Mouse (Mus musculus) gastrocnemius, postnatal 36 days (tissue): ENCODE measurements around the gene S100a14. TPM values are rescaled to one million over a fixed set of nuclear protein-coding genes. Genes with fewer than 3 reads are reported as not detected.

Experiments
- DNase-seq, 2 experiments: peaks; one replicate each; pipeline ENCODE4 v3.0.0; 2022
- intact Hi-C: fragments of 180-260 bp; cut with DNase I; formaldehyde crosslinking; loops from one replicate; pipeline ENCODE4 v1.15.1; 2025
- total RNA-seq, 2 experiments: library from RNA; stranded (reverse); gene quantifications; 2 replicates each; pipeline ENCODE4 v1.2.3; 2021

The S100a14 gene
- total RNA-seq, 2 experiments from 2014 or later: 0.30 TPM; not detected in 1

DNA sequence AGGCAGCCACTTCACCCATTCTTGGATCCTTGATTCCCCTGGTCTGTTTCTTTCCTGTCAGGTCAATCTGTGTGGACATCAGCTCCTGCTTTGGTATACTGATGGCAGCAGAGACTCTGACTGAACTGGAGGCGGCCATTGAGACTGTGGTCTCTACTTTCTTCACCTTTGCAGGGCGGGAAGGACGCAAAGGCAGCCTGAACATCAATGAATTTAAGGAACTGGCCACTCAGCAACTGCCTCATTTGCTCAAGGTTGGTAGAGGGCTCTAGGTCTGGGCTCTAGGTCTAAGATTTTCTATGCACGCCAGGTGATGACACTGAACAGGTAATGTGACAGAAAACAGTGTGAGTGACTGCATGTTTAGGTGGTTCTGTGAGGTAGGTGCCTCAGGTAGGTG, 10.9 kb upstream of the S100a14 start:
- no peak for DNase-seq
- intact Hi-C loops: no loop called here

DNA sequence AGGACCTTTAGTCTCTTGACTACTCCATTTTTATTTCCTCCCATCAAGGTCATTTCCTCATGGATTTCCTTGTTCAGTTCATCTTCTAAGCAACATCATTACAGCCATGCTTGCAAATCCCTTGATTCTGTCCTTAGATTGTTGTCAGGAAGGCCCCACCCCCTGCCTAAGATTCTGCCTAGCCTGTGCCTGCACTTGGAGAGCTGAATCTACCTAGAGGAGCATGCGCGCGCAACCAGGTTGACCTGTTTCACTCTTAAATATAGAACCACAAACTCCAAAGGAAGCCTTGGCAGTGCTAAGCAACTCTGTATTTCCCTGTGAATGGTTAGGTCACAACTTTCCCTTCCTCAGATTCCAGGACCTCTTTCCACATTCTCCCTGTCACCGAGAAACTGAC, 8.9 kb upstream of the S100a14 start:
- no peak for DNase-seq
- intact Hi-C loops: no loop called here

DNA sequence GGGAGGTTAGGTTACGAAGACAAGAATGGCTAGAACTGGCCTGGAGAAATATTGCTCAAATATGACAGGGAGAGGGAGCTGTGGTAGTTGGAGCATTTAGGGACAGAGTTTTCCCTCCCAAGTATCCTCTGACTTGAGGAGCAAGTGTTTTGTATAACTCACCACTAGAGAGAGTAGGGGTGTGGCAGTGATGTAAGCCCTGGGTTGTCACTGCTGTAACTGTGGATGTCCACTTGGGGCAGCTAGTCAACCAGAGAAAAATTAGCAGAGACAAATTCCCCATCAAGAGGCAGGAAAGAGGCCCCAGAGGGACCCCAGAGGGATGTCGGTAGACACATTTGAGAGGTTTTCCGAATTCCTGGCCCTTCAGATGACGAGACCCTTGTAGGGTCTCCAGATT, 1.2 kb upstream of the S100a14 start:
- DNase-seq: peak in 1 of 2 experiments; percentile 43
- intact Hi-C loops: loop anchor here (2.0 kb wide), 1 partner anchor 89 kb away; no protein-coding TSS in a partner anchor

DNA sequence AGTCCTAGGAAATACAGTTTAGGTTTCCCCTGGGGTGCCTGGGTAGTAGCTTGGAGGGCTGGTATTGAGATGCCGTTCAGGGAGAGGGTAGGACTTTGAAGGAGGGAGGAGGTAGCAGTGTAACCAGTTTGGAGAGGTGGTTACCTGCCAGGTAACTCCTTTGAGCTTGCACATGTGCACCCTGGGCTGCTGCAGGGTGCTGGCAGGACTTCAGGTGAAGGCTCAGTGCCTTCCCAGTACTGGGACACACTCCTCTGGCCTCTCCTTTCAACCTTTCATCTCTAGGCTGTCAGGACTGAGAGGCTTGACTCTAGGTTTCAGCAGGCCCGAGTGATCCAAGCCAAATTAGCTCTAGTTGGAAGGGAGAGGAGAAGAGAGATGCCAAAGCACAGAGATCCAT, 580 bp upstream of the S100a14 start:
- no peak for DNase-seq
- intact Hi-C loops: no loop called here

DNA sequence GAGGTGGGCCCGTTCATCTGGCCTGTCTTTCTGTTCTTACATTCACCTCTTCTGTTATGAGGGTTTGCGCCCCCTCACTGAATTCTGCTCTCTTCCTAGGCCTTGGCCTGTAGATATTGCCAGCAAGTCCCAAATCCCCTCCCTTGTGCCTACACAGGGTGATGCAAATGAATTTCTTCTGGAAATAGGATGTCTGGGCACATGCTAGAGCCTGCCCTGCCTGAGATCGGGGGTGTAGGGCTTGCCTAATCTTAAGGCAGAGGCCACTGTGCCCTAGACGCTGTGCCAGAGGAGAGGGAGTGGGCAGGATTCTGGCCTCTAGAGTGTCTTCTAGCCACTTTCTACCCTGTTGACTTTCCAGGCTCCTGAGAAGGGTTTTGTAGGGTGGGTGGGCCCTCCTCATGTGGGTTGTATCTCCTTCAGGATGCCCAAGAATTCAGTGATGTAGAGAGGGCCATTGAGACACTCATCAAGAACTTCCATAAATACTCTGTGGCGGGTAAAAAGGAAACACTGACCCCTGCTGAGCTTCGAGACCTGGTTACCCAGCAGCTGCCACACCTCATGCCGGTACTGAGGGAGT, 726 bp downstream of the S100a14 start:
- intact Hi-C loops: no loop called here
- no peak for DNase-seq

DNA sequence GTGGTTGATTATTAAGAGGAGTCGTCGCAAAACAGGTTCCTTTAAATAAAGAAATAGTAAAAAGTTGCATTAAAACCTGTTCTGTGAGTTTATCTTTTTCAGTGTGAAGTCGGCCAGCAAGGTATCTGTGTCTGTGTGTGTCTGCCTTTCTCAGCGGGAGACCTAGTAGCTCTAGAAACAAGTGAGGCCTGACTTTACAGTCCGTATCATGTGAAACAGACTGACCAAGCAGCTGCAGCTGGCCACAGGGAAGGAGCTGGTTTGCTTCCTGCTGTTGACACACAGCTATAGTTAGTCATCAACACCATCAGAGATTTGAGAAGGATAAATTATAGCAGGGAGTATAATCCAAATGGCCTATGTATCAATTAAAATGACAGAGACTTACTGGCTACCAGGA, 5.1 kb downstream of the S100a14 start:
- intact Hi-C loops: no loop called here
- DNase-seq: no peak

DNA sequence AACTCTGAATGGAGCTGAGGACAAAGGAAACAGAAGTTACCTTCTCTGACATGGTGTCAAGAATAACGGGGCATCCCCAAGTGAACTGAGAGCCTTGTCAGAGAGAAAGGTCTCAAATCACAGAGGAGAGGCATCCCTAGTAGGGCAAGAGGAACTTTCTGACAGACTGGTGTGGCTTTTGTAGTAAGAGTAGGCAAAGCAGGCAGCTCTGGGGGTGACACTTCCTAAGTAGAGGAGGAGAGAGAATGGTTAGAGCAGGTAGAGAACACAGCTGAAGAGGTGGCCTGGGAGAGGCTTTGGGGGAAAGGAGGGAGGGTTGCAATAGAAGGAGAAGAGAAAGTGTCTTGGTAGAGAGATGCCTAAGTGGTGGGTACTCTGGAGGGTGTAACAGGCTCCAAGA, 8.8 kb downstream of the S100a14 start:
- intact Hi-C loops: no loop called here
- no peak for DNase-seq

DNA sequence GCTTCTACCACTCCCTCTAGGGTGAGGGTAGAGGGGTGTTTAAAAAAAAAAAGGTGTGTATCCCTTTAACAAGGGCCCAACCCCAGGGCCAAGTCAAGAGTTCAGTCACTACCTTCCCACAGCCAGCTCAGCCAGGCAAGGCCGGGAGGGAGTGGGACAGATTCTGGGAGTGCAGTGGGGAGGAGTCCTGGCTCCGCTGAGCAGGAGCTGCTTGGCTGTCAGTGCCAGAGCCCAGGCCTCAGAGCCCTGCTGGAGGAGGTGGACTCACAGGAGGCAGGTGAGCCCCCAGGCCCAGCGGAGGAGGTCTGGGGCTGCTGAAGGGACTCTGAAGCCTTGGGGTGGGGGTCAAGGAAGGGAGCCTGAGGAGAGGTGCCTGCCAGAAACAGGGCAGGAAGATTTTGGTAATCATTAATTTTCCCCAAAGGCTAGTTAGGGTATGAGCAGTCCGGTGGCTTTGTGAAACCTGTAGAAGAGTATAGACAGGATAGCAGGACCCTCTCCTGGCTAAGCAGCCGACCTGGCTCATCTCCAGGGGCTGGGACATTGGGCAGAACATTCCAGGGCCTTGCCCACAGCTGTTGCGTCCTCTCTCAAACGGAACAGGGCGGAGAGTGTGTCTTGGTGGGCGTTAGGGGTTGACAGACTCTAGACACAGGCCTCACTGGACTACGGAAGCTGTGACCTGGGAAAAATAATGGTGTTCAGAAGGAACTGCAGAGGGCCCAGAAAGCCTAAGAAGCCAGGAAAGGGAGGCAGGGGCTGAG, 10.7 kb downstream of the S100a14 start, which contains the start of gene S100a16:
Gene S100a16 (plus strand): TSS at position 114 of the 764 bp plus-strand sequence.
- peak; percentile 69 to 81 for DNase-seq
- intact Hi-C loops: no loop called here

DNA sequence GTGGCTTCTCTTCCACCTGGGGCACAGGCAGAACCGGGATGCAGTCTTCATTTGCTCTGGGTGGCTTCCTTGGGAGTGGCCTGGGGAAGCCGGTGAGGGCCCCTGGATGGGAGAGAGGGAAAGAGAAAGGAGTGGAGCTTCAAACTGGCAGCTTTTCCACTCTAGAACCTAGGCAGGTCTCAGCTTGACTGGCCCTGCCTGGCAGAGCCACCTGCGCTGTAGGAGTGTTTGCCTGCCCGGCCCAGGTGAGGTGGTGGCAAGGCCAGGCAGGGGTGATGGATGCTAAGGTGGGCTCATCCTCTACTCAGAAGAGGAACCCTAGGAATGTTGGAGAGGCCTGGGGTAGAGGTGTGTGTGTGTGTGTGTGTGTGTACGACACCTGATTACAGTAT, 11.2 kb downstream of the S100a14 start:
- no peak for DNase-seq
- intact Hi-C loops: no loop called here

DNA sequence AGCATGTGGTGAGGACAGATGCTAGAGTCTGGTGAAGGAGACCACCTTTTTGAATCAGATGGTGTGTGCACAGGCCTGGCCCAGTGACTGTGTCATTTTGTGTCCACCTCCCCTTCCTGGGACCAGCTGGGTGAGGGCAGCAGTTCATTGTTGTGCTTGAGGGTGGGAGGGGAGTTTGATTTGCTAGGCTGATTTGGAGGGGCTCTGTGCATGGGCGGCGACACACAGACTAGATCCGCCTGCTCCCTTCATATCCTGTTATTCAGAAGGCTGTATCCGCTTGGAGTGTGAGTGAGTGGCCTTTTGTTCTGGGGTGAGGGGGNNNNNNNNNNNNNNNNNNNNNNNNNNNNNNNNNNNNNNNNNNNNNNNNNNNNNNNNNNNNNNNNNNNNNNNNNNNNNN, 14.2 kb downstream of the S100a14 start:
- DNase-seq: no peak
- intact Hi-C loops: loop anchor here (5.0 kb wide), 1 partner anchor 36 kb away; no protein-coding TSS in a partner anchor

DNA sequence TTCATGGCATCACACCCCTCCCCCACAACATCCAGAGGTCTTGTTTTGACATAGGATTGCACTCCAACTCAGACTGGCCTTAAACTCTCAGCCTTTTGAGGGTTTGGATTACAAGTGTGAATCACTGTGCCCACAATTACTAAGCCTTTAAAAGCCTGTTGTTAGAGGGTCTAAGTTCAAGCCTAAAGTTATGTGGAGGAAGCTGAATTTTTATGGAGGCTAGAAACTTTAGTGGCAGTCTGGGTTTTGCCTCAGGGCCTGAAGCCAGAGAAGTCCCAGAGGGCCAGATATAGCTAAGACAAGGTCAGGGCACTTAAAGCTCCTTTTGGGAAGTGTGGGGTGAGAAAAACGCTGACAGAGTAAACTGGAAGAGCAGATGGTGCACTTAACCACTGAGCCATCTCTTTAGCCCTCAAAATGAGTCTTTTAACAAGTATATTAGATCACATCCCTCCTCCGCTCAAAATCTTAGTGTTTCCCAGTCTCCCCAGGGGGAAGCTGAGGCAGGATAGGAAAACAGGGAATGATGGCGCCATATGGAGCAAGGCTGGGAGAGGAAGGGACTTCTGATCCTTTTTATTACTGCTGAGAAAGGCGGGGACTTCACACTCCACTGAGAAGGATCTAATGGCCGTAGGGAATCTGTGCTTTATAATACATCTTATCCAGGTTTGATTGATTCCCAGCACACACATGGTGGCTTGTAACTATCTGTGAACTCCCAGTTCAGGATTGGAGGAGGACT, 23.2 kb downstream of the S100a14 start:
- no peak for DNase-seq
- intact Hi-C loops: no loop called here

DNA sequence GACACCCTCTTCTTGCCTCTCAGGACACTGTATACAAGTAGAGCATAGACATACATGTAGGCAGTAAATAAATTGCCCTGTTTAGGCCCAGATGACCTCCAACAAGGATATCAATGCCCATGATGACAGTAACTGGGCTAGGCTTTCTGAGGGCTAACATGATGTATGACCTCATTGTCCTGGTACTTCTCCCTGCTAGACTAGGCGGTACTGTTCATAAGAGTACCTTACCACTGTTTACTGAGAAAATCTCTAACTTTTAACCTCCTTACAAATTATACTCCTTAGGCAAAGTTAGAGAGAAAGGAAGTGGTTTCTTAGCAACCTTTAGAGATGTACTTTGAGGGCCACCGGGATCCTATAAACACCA, 23.8 kb downstream of the S100a14 start:
- intact Hi-C loops: no loop called here

DNA sequence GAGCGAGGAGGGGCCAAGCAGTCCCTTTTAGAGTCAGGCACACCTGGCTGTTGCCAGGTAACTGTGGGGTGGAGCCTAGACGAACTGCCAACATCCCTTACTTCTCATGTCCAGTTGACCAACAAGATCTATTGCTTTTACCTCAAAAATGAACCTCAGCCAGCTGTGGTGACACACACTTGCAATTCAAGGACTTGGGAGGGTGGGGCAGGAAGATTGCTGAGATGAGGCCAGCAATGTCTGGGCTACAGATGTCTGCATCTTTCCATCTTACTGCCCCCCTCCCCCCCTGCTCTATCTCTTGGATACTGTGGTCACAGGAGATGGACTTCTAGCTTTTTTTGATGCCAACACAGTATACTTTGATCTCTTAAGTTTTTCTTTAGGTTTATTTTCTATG, 25.6 kb downstream of the S100a14 start:
- intact Hi-C loops: no loop called here
- no peak for DNase-seq

More for the DNA sequence above, 23.8 kb downstream of the S100a14 start:
- no peak for DNase-seq

DNA sequence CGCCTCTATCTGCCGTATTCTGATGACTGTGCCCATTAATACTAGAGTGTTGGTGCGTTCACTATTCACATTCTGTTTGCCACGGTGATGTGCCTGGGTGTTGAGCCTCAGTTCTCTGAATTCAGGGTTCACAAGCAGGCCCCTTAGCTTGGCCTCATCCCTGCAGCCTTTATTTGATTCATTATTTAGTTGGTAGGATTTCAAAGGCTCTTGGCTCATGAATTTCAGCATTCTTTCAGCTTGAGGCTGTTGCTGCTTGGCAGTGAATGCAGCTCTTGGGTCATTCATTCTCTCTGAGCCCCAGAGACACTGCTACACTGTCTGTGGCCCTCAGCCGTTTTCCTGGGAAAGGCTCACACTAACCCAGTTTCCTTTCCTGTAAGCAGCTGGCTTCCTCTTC, 29.3 kb downstream of the S100a14 start:
- intact Hi-C loops: no loop called here

DNA sequence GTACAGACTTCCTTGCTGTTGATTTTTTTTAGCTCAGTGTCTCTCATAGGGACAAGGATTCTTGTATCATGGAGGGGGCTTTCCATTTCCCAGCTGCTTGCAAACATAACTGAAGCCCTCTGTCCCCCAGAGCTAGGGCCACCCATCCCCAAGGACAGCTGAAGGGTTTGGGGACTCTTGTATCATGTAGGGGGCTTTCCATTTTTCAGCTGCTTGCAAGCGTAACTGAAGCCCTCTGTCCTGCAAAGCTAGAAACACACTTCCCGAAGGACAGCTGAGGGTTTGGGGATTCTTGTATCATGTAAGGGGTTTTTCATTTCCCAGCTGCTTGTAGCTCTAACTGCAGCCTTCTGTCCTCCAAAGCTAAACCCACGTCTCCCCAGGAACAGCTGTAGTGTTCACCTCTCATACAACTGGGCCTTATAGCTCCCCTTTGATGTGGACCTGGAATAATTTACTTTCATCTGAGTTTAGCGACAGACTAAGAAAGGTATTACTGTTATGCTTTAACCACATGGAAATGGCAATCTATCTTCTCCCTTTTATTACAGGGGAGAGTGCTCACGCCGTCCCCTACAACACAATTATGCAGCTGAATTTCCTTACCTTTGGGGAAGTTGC, 33.5 kb downstream of the S100a14 start, which contains the start of gene S100a3:
Gene S100a3 (plus strand): TSS at position 571 of the 621 bp plus-strand sequence.
- no peak for DNase-seq
- intact Hi-C loops: no loop called here

More for the DNA sequence above, 29.3 kb downstream of the S100a14 start:
- DNase-seq: no peak

DNA sequence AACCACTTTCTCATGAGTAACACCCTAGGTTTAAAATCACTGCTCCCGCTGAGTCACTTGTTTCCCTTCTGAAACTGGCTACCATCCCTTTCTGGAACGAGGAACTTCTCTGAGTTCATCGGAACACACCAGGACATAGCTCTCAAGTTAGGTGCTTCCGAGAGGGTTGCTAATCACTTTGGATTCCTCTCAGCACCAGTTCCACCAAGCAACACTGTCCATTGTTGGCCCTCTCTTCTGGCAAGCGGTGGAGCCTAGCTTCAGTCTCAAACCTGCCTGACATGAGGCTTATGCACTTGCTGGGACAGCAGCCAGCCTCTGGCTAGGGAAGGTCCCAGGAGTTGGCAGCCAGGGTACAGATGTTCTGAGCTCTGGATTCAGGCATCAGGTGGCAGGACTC, 48.0 kb downstream of the S100a14 start:
- peak in 1 of 2 experiments; percentile 57 for DNase-seq
- intact Hi-C loops: loop anchor here (5.0 kb wide), 1 partner anchor 32 kb away; no protein-coding TSS in a partner anchor

DNA sequence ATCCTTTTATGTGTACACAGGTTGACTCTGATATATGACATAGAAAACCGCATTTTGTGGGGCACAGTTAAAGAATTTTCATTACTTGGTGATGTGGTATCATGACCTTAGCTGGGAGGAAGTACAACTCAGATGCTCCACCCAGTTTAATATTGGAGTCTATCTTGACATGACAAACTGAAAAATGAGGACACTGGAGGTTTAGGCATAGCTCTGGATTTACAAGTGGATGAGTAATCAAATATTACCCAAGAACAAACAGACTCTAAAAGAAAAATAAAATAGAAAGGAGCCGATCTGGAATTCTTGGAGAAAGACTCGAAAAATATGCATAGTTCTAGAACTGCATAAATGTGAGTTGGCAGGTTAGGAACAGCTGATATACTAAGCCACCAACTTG, 48.7 kb downstream of the S100a14 start:
- intact Hi-C loops: loop anchor here (5.0 kb wide), 1 partner anchor 33 kb away; no protein-coding TSS in a partner anchor
- no peak for DNase-seq

DNA sequence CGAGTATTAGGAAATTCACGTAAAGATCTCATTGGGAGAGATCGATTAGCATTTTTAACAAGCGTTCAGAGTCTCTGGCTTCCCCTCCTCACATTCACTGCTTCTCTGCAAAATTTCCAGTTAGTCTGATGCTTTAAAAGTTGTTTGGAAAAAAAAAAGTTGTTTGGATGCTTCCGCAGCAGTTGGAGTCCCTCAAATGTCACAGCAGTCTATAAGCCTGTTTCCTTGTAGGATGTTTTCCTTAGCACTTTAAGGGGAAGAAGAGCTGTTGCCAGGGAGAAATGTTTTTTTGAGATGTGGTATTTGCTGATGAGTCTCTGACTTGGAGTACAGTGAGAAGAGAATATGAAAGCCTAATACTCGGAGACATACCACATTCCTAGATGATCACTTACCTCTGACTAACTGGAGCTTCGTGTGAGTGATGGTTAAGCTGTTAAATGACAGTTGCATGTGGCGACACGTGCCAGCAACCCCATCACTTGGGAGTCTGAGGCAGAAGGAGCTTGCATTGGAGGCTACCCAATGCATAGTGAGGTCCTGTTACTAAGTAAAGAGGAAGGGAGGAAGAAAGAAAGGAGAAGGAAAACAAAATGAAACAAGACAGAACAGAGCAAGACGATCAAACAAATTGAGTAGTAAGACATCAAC, 49.8 kb downstream of the S100a14 start:
- intact Hi-C loops: loop anchor here (5.0 kb wide), 1 partner anchor 34 kb away; no protein-coding TSS in a partner anchor
- DNase-seq: no peak
